Mouse (Mus musculus) liver, embryonic 15.5 days (tissue): ENCODE results near the gene Sema7a. TPM values are rescaled to one million over a fixed set of nuclear protein-coding genes. Genes with fewer than 3 reads are reported as not detected.
A peak's percentile ranks its signal among the peaks of the same experiment; 100 is the strongest.

Experiments used
- ATAC-seq: fragments of 200-750 bp; cut with Nextera tagmentation; 2 replicates; pipeline ENCODE4 v1.8.0; 2017; ENCODE audit warnings: moderate number of reproducible peaks, mild to moderate bottlenecking, moderate library complexity; ENCODE audit not compliant: insufficient read depth
- H3K27ac ChIP-seq: fragments of 300-500 bp; sonication (generic); replicated peaks from 2 replicates; pipeline ENCODE4 v1.5.1; 2015; ENCODE audit warnings: mild to moderate bottlenecking, inconsistent platforms
- H3K27me3 ChIP-seq: fragments of 300-500 bp; sonication (generic); 2 replicates; pipeline ENCODE4 v1.6.1; 2015; ENCODE audit warnings: mild to moderate bottlenecking, inconsistent platforms
- H3K36me3 ChIP-seq: fragments of 300-500 bp; sonication (generic); replicated peaks from 2 replicates; pipeline ENCODE4 v1.6.1; 2015; ENCODE audit warnings: moderate library complexity, mild to moderate bottlenecking, inconsistent platforms
- H3K4me1 ChIP-seq: fragments of 300-500 bp; sonication (generic); replicated peaks from 2 replicates; pipeline ENCODE4 v1.6.1; 2015; ENCODE audit warnings: inconsistent platforms
- H3K4me2 ChIP-seq: fragments of 300-500 bp; sonication (generic); 2 replicates; pipeline ENCODE4 v1.6.1; 2015; ENCODE audit warnings: moderate library complexity, mild to moderate bottlenecking, inconsistent platforms
- H3K4me3 ChIP-seq: fragments of 300-500 bp; sonication (generic); replicated peaks from 2 replicates; pipeline ENCODE4 v1.5.1; 2015; ENCODE audit warnings: mild to moderate bottlenecking, inconsistent platforms
- H3K9ac ChIP-seq: fragments of 300-500 bp; sonication (generic); 2 replicates; pipeline ENCODE4 v1.6.1; 2015; ENCODE audit warnings: moderate library complexity, mild to moderate bottlenecking, inconsistent platforms
- H3K9me3 ChIP-seq: fragments of 300-500 bp; sonication (generic); replicated peaks from 2 replicates; pipeline ENCODE4 v1.6.1; 2016; ENCODE audit warnings: inconsistent platforms
- WGBS: fragments of 180-500 bp; shearing (Covaris S2); methylation state at CpG from one replicate; pipeline ENCODE4 v1.1.7; 2015; ENCODE audit warnings: mixed read lengths; ENCODE audit not compliant: insufficient replicate concordance; 5-methylcytosine and 5-hydroxymethylcytosine counted together
- polyA plus RNA-seq: library from polyadenylated mRNA; unstranded; fragments of >200 nt; fragmentation: Nextera tagmentation; extraction: Ambion mirVana; gene quantifications from 2 replicates; pipeline ENCODE4 v1.2.1, GENCODE M21; 2015

Sema7a gene
- polyA plus RNA-seq, result not detected in 2 replicates

- Histone ChIP-seq H3K4me1 (peaks cover 11% of the 10 kb centered on the region), H3K27ac (no peak within 1 kb of the TSS), H3K9me3 (no peaks in the 10 kb centered on the region), H3K4me2 (peak within 1 kb of the TSS; percentile 79), H3K27me3 (peaks cover 85% of the 10 kb centered on the region), H3K4me3 (peak within 1 kb of the TSS; percentile 56), H3K36me3 (no peaks in the 10 kb centered on the region), H3K9ac (no peak within 1 kb of the TSS)
- ATAC-seq, result peak; percentile 37
- 3% methylated on average over 49 of the region's 60 CpGs for WGBS
These were observed at the start of gene Sema7a for GRCm38 (mm10) chr9:57939431-57940348. Gene Sema7a (plus strand): TSS chr9:57940112.

- no peak overlapping the region for H3K9ac ChIP-seq
- H3K4me3 ChIP-seq, result no peak overlapping the region
- no peaks in the 10 kb centered on the region for H3K27me3 ChIP-seq
- H3K36me3 ChIP-seq, result no peaks in the 10 kb centered on the region
- no peak overlapping the region for H3K27ac ChIP-seq
- H3K4me2 ChIP-seq, result no peak overlapping the region
- ATAC-seq, result no peak
- 30% methylated on average over 10 of the region's 10 CpGs for WGBS
- no peaks in the 10 kb centered on the region for H3K4me1 ChIP-seq
- H3K9me3 ChIP-seq, result no peaks in the 10 kb centered on the region
These were observed 39.4 kb upstream of the Sema7a start for GRCm38 (mm10) chr9:57900478-57900877.

- WGBS, result 41% methylated on average over 9 of the region's 9 CpGs
- H3K4me2 ChIP-seq, result no peak overlapping the region
- no peak overlapping the region for H3K9ac ChIP-seq
- no peak overlapping the region for H3K4me3 ChIP-seq
- no peaks in the 10 kb centered on the region for H3K27me3 ChIP-seq
- no peaks in the 10 kb centered on the region for H3K36me3 ChIP-seq
- ATAC-seq, result no peak
- H3K4me1 ChIP-seq, result no peaks in the 10 kb centered on the region
- no peaks in the 10 kb centered on the region for H3K9me3 ChIP-seq
- H3K27ac ChIP-seq, result no peak overlapping the region
These were observed 38.7 kb upstream of the Sema7a start for GRCm38 (mm10) chr9:57901197-57901596.

- Histone ChIP-seq H3K4me1 (no peaks in the 10 kb centered on the region), H3K27ac (no peak overlapping the region), H3K9me3 (no peaks in the 10 kb centered on the region), H3K27me3 (no peaks in the 10 kb centered on the region), H3K4me2 (no peak overlapping the region), H3K36me3 (no peaks in the 10 kb centered on the region), H3K4me3 (no peak overlapping the region), H3K9ac (no peak overlapping the region)
- no peak for ATAC-seq
- 68% methylated on average over 3 of the region's 3 CpGs for WGBS
These were observed 38.3 kb upstream of the Sema7a start for GRCm38 (mm10) chr9:57901601-57902000.

DNA sequence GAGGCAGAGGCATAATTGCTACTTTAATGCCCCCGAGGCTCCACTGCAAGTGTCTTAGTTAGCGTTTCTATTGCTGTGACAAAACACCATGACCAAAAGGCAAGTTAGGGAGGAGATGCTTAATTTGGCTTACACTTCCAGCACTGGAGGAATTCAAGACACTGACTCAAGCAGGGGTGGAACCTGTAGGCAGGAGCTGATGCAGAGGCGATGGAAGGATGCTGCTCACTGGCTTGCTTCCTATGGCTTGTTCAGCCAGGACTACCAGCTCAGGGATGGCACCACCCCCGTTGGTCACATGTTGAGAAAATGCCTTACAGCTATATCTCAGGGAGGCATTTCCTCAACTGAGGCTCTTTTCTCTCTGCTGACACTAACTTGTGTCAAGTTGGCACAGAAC lies 37.8 kb upstream of the Sema7a start:
- Histone ChIP-seq H3K4me2 (no peak overlapping the region), H3K9me3 (no peaks in the 10 kb centered on the region), H3K4me3 (no peak overlapping the region), H3K36me3 (no peaks in the 10 kb centered on the region), H3K9ac (no peak overlapping the region), H3K27ac (no peak overlapping the region), H3K27me3 (no peaks in the 10 kb centered on the region), H3K4me1 (no peaks in the 10 kb centered on the region)
- ATAC-seq, result no peak
- WGBS, result 65% methylated on average over 4 of the region's 4 CpGs

GRCm38 (mm10) chr9:57903589-57904249 lies 36.2 kb upstream of the Sema7a start:
- no peak; the same call in 1 of the 2 replicates for ATAC-seq
- Histone ChIP-seq H3K27me3 (no peaks in the 10 kb centered on the region), H3K4me3 (no peak overlapping the region), H3K36me3 (no peaks in the 10 kb centered on the region), H3K27ac (no peak overlapping the region), H3K4me1 (no peaks in the 10 kb centered on the region), H3K9me3 (no peaks in the 10 kb centered on the region), H3K4me2 (no peak overlapping the region), H3K9ac (no peak overlapping the region)
- 66% methylated on average over 8 of the region's 8 CpGs for WGBS

- Histone ChIP-seq H3K9me3 (no peaks in the 10 kb centered on the region), H3K36me3 (no peaks in the 10 kb centered on the region), H3K4me2 (no peak overlapping the region), H3K4me1 (no peaks in the 10 kb centered on the region), H3K27me3 (no peaks in the 10 kb centered on the region), H3K27ac (no peak overlapping the region), H3K4me3 (no peak overlapping the region), H3K9ac (no peak overlapping the region)
- WGBS, result 57% methylated on average over 5 of the region's 5 CpGs
- no peak for ATAC-seq
These were observed 35.7 kb upstream of the Sema7a start for GRCm38 (mm10) chr9:57904250-57904644.

DNA sequence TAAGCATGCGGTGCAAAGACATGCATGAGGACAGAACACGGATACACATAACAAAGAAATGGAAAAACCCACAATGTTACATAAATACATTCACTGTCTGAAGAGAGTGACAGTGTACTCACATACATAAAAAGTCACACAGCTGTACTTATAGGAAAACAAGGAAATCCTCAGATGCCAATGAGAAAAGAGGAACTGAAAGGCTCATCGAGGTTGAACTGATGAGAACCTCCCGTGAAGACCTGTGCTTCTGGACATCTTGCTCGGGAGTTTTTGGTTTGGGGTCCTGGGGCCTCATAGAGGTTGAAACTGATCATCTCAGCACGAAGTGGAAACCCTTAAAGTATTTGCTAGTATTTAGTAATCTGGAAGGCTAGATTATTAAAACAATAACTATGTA lies 32.7 kb upstream of the Sema7a start:
- ATAC-seq, result no peak
- 38% methylated on average over 6 of the region's 6 CpGs for WGBS

DNA sequence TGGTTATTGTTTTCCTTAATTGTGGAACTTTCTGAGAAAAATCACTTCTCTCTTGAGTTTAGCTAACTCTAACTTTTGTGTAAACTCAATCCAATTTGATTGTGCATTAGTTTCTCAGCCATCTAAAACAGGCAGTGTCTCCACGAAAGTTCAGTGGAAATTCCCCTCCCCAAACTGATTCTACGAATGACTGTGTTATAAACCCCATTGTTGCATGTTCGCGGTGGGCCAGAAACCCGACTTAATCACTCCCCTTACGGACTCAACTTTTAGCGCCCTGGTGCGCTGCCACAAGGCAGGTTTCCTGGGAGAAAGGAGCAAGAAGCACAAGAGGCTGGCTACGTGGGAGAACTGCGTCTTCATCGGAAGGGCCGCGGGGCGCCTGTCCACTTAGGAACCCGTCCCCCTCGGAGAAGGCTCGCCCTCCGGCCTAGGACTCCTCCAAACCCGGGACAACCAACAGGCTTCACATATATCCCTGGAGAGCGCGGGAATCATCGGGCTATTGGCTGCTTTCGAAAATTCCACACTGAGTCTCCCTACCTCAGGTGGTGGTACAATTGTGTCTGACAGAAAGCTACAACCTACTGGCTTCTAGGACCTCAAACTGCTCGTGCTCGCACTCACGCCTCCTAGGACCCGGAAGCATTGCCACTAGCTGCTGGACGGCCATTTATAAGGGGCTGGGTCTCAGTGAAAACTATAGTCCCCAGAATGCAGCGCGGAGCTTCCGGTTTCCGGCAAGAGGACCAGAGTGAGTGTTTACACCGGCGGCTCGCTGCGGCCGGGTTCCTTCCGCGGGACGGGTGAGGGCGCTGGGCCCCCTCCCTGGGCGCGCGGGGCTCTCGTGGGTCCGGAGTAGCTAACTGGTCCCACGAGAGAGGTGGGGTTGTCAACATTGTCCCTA lies 29.4 kb upstream of the Sema7a start, which contains the start of gene Ubl7:
TSS of gene Ubl7 (plus strand) at position 726 of the 907 bp plus-strand sequence.
- ATAC-seq, result peak; percentile 94
- H3K27ac ChIP-seq, result peak within 1 kb of the TSS; percentile 64
- peaks cover 16% of the 10 kb centered on the region for H3K4me1 ChIP-seq
- H3K4me3 ChIP-seq, result peak within 1 kb of the TSS; percentile 70
- no peaks in the 10 kb centered on the region for H3K9me3 ChIP-seq
- no peaks in the 10 kb centered on the region for H3K27me3 ChIP-seq
- H3K36me3 ChIP-seq, result peaks cover 11% of the 10 kb centered on the region; the same call in 1 of the 2 replicates
- peak within 1 kb of the TSS; percentile 85 for H3K4me2 ChIP-seq
- peak within 1 kb of the TSS; percentile 67 for H3K9ac ChIP-seq
- under 1% methylated on average over 47 of the region's 47 CpGs for WGBS

More for the DNA sequence above, 32.7 kb upstream of the Sema7a start:
- Histone ChIP-seq H3K27ac (no peak overlapping the region), H3K4me1 (peaks cover 16% of the 10 kb centered on the region), H3K4me3 (no peak overlapping the region), H3K36me3 (no peaks in the 10 kb centered on the region), H3K9ac (no peak overlapping the region), H3K4me2 (no peak overlapping the region), H3K9me3 (no peaks in the 10 kb centered on the region), H3K27me3 (no peaks in the 10 kb centered on the region)

DNA sequence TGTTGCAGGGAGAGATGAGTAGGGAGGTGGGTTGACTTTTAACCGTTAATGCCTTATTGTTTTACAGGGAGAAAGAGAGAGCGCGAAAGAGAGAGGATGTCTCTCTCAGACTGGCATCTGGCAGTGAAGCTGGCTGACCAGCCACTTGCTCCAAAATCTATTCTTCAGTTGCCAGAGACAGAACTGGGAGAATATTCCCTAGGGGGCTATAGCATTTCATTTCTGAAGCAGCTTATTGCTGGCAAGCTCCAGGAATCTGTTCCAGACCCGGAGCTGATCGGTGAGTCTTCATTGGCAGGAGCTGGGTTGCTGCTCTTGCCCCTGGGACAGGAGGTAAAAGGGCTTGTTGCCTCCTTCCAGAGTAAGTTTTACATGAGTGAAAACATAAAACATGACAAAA lies 27.3 kb upstream of the Sema7a start:
- WGBS, result 88% methylated on average over 5 of the region's 5 CpGs
- Histone ChIP-seq H3K36me3 (peaks cover 20% of the 10 kb centered on the region), H3K4me2 (no peak overlapping the region), H3K9ac (no peak overlapping the region), H3K9me3 (no peaks in the 10 kb centered on the region), H3K4me1 (peaks cover 16% of the 10 kb centered on the region), H3K27me3 (no peaks in the 10 kb centered on the region), H3K27ac (no peak overlapping the region), H3K4me3 (no peak overlapping the region)
- no peak for ATAC-seq
